Mouse (Mus musculus) megakaryocyte-erythroid progenitor cell, adult 5-6 weeks (primary cell): Measurements from ENCODE around the gene Sdccag8. TPM values are rescaled to one million over a fixed set of nuclear protein-coding genes. Genes with fewer than 3 reads are reported as not detected.

Source experiments
- ATAC-seq: replicated peaks from 2 replicates; pipeline ENCODE4 v1.8.0; 2016; ENCODE audit warnings: mild to moderate bottlenecking, inconsistent platforms; ENCODE audit not compliant: severe bottlenecking, poor library complexity, low FRiP score, low TSS enrichment
- total RNA-seq, 2 experiments: library from RNA; stranded (forward) in 1 of 2; stranded (reverse) in 1 of 2; fragments of 200-1000, 215-1000 nt in 1 of 2; fragments of >200 nt in 1 of 2; fragmentation: Nextera tagmentation in 1 of 2; gene quantifications; 2 replicates each; pipeline ENCODE4 v1.2.3; 2014 to 2017

Gene Sdccag8
- total RNA-seq, 2 experiments from 2014 or later = 4.9 to 11.3 TPM

DNA sequence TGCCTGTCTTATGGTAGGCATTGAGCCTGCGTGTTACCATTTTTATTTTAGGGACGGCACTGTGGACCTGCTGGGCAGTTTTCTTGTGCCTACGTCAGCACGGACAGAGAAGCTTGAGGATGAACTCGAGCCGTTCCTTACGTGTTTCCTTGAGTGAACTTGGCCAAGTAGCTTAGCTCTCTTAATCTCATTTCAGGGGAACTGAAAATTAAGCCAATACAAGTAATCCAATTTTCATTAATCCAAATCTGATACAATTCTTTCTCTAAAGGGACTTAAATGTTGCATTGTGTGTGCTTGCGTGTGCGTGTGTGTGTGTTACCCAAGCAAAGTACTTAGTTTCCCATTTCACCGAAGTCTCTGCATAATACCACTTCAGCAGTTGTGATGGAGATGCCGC, 56.0 kb downstream of the Sdccag8 start:
- no peak for ATAC-seq

GRCm38 (mm10) chr1:176871975-176872374, 57.5 kb downstream of the Sdccag8 start:
- no peak for ATAC-seq

DNA sequence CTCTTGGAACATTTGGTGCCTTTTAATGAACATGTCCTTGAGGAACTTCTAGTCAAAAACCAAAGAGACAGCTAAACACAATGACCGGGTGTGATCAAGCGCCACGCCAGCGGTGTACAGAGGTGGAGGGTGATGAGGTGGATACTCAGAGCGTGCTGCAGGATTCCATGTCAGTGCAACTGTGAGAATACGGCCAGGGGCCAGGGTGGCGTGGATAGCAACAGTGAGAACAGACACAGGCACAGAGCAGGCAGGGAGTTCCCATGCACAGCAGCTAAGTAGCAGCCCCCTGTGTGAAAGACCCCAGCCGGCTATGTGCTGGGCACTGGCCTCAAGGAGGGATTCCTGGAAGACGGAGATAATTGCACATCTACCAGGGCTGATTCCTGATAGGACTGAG, 59.0 kb downstream of the Sdccag8 start:
- no peak for ATAC-seq

DNA sequence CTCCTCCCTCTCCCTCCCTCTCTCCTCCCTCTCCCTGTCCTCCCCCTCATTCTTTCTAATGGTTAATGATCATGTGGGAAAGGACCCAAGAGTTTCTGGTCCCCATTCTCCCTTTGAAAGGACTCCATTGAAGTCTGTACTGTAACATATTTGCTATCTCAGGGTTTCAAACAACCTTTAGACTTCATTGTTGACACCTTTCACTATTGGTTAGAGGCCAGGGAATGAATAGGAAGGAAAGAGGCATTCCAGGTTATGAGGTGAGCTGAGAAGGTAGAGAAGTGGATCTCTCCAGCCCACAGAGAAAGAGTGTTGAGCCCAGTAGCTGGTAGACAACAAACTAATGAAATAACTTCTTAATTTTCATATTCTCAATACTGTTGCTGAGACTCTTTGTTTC, 59.7 kb downstream of the Sdccag8 start:
- no peak for ATAC-seq

DNA sequence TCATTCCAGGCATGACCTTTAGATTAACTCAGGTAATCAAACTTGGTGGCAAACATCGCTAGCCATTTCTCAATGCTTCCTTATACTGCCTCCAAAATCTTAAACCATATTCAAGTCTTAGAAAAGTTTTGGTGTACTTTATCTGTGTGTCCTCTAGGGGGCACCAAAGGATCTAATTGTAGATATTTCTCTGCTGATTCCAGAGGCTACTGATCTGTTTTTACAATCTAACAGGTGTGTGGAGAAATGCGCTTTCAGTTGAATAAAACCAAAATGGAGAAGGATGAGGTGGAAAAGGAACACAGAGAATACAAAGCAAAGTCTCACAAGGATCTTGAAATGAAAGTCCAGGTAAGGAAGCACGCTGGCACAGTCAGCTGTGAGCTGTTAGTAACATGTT, 63.3 kb downstream of the Sdccag8 start:
- peak; percentile 71 for ATAC-seq

DNA sequence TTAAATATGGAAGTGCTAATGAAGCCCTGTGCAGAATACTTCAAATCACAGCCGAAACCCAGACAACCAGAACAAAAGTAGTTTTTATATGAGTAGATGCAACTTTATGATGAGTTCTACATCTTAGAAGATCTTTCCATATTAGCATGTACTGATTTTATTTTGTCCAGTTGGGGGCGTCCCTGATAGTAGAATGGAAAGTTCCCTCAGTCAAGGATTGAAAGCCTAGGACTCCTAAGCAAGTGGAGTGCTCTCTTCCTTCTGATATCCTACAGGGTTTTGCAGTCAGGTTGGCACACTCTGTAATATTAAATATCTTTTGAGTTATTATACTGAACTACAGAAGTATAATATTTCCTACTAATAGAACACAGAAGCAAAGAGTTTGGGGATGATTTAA, 64.5 kb downstream of the Sdccag8 start:
- ATAC-seq = no peak

- ATAC-seq = no peak
Observed at GRCm38 (mm10) chr1:176879614-176880013, 65.2 kb downstream of the Sdccag8 start.

GRCm38 (mm10) chr1:176880101-176880500, 65.6 kb downstream of the Sdccag8 start:
- no peak for ATAC-seq

GRCm38 (mm10) chr1:176880943-176881342, 66.5 kb downstream of the Sdccag8 start:
- no peak for ATAC-seq

- ATAC-seq = no peak
Observed at GRCm38 (mm10) chr1:176885207-176885933, 70.9 kb downstream of the Sdccag8 start.

- ATAC-seq = no peak
Observed at GRCm38 (mm10) chr1:176886002-176886401, 71.5 kb downstream of the Sdccag8 start.

GRCm38 (mm10) chr1:176903741-176904140, 89.3 kb downstream of the Sdccag8 start:
- no peak for ATAC-seq

DNA sequence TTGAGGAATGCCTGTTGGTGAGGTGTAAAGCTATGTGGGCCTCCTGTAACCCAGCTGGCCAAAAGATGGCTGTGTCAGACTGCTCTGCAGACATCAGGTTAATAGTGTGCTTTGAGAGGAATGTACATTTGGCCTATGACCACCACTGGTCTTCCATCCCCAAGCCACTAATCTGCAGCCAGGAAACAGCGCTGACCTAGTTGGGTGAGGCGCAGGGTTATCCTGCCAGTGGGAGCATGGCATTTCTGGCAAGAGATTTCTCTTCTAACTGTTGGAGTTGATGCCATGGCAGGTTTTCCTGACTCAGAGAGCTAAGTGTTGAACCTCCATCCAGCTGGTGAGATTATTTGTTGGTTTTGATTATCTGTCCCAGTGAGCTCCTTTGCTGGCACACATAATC, 101.5 kb downstream of the Sdccag8 start:
- ATAC-seq = no peak

- no peak for ATAC-seq
Observed at GRCm38 (mm10) chr1:176919486-176919885, 105.0 kb downstream of the Sdccag8 start.

DNA sequence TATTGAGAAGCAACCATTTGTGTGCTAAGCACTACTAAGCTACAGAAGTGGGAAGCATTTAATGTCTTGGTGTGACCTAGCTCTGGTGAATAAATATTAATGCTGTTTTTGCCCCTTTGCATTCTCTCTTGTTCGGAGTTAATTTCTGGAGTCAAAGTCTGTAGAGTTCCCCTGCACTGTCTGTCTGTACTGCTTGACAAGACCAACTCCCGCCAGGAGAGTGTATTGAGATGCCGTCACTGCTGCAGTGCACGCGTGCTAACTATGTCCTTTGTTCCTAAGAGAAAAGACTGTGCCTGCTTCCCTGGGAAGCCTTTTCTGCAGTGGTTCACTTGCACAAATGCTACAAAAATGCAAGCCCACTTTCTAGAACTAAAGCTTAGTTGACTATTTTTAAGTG, 108.4 kb downstream of the Sdccag8 start:
- ATAC-seq = no peak

DNA sequence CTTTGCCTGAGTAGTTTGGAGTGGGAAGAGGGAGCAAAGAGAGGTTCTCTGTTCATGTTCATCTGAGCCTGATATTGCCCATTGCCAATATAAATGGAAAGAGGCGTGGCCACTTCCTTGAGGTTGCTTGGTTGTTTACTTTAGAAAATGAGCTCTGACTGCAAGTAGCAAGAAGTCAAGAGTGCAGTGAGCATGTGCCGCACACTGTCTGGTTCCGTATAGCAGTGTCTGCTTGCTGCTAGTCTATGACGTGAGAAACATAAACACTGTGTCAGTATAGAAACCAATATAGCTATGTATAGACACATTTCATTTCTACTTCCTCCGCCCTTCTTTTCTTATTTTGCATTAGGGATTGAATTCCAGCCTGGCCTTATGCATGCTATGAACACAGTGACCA, 111.5 kb downstream of the Sdccag8 start:
- ATAC-seq = no peak

GRCm38 (mm10) chr1:176927312-176927711, 112.9 kb downstream of the Sdccag8 start:
- no peak for ATAC-seq

DNA sequence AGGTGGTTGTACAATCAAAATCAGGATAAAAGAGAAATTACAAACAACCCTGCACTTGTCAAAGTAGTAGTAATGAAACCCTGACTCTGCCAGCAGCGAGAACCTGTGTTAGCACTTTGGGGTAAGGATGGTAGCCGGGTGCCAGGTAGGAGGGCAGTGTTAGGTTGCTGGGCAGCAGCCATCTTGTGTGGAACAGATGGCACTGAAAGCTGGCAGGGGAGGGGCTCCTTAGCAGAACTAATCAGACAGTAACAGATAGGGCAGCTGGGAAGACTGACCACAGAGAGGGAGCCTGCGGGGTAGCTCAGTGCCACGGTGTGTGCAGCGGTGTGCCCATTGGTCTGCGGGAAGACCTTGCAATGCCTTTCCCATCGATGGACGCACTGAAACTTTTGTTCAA, 115.2 kb downstream of the Sdccag8 start:
- ATAC-seq = peak; percentile 84

DNA sequence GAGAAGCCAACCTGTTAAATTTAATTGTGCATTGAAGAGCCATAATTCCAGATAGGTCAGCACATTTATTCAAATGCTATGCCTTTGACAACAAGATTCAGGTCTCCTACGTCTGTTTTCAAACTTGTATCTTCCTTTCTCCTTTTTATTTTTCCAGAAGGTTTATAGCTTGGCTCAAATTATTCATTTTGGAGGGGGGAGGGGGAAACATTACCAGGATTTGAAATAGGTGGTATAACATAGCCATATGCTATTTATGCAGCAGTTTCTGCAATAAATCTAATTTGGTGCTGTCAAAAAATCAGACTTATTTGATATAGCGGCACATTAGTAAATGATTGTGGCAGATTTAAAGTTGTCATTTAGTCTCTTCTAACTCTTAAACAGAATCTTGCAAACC, 116.1 kb downstream of the Sdccag8 start:
- no peak for ATAC-seq

DNA sequence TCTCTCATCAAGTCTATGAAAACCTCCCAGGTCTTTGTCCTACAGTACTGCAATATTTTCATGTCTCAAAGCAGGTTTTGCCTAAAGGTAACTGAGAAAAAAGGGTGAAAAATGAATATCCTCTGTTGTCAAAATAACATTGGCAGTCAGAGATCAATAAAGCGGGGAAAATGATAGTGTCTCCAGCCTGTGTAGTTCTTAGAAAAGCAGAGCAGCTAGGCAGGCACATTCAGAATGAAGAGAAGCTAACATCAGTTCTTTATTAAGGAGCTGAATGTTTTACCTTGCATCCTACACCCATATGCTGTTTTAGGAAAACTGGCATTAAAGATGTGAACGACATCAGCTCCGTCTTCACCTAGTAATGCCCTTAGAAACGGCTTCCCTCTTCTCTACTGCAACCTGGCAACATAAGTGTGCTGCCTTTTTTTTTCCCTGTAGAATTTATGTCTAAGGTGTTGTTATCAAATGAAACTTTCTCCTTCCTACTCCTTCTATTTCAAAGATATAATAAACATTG, 116.6 kb downstream of the Sdccag8 start:
- ATAC-seq = no peak

DNA sequence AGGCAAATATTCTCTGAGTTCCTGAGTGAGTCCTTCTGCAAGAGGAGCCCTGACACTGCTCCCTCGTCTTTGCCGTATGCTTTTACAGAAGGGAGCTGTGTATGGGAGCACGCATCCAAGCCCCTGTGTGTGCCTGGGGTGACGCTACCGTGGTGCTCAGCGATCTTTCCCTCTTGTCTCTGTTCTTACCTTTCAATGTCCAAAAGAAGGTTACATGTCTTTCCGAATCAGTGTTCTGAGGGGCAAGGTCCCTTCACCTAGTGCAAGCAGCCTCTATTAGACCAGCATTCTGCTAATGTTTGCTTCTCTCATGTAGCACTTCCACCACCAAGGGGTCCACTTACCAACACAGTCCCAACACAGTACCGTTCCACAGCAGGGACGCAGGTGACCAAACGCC, 117.1 kb downstream of the Sdccag8 start:
- no peak for ATAC-seq
